Mouse (Mus musculus) erythroblast, embryonic 14.5 days (primary cell): Measurements from ENCODE around the gene Alpk3. TPM values are rescaled to one million over a fixed set of nuclear protein-coding genes. Genes with fewer than 3 reads are reported as not detected.
"Not testable (repeated sequence)": the region's sequence is repeated elsewhere in the genome, so short reads cannot be mapped to it uniquely, and the experiment has no call there.

ENCODE experiments used
- H3K27me3 ChIP-seq: 2 replicates; pipeline ENCODE4 v1.6.1; 2012; ENCODE audit warnings: inconsistent platforms; ENCODE audit not compliant: control insufficient read depth
- H3K36me3 ChIP-seq: 2 replicates; pipeline ENCODE4 v1.6.1; 2012; ENCODE audit warnings: mild to moderate bottlenecking, inconsistent platforms; ENCODE audit not compliant: control insufficient read depth
- H3K4me1 ChIP-seq: 2 replicates; pipeline ENCODE4 v1.6.1; 2012; ENCODE audit warnings: inconsistent platforms; ENCODE audit not compliant: control insufficient read depth
- H3K4me3 ChIP-seq: replicated peaks from 2 replicates; pipeline ENCODE3; 2012; ENCODE audit warnings: moderate library complexity, mild to moderate bottlenecking, inconsistent platforms
- H3K9me3 ChIP-seq: 2 replicates; pipeline ENCODE4 v1.6.1; 2012; ENCODE audit warnings: low read length, inconsistent platforms, mixed read lengths; ENCODE audit not compliant: control insufficient read depth
- GATA1 ChIP-seq: IDR thresholded peaks from 2 replicates; pipeline ENCODE4 v1.6.1; 2012; ENCODE audit warnings: low read length, inconsistent platforms, mixed read lengths
- TAL1 ChIP-seq: IDR thresholded peaks from 3 replicates; pipeline ENCODE4 v1.6.1; 2012; ENCODE audit warnings: low read length, inconsistent platforms, mixed read lengths
- polyA plus RNA-seq: library from polyadenylated mRNA; stranded (reverse); fragments of >175 nt; gene quantifications from 2 replicates; pipeline ENCODE4 v1.2.3, GENCODE M21; 2012

Gene Alpk3
- polyA plus RNA-seq, 1 experiment, result 0.01 TPM

DNA sequence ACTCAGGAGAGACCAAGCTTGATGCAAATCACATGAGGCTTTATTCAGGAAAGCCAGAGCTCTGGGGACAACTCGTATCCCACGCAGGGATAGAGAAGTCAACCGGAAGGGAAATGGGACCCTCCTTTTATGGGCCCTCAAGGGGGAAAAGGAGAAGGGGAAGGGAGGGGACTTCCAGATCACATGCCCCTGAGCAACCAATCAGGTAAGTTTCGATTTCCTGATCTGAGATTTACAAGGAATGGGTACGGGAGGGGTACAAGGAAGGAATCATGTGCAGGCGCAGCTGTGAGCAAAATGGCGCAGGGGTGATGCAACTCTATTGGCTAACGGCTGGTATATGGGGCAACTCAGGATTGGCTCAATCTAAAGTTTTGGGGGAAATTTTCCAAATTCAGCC, 93.8 kb downstream of the Alpk3 start:
- Histone ChIP-seq H3K4me1 (peaks cover 23% of the 10 kb centered on the region), H3K4me3 (no peak overlapping the region), H3K27me3 (peaks cover 2% of the 10 kb centered on the region; the same call in 1 of the 2 replicates), H3K36me3 (no peaks in the 10 kb centered on the region), H3K9me3 (peaks cover 7% of the 10 kb centered on the region)
- no peak for TF ChIP-seq GATA1
- no peak for TF ChIP-seq TAL1

DNA sequence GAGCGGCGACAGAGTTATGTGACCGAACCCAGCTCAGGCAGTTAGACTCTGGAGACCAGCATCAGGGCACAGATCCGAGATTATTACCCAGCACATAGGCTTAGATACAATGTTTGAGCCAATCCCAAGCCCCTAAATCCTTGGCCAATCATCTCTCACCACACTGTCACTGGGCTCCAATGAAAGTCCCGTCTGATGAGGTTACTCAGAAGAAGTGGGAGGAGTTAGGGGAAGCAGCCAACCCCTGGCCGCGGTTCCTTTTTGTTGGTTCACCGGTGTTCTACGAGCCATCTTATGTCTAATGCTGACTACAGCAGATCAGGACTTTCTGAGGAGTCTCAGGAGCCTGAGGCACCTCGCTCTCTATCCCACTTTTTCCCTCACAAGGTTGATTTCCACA, 94.9 kb downstream of the Alpk3 start:
- no peak for TF ChIP-seq TAL1
- TF ChIP-seq GATA1, result no peak
- Histone ChIP-seq H3K27me3 (no peaks in the 10 kb centered on the region), H3K4me1 (peaks cover 20% of the 10 kb centered on the region), H3K36me3 (no peaks in the 10 kb centered on the region), H3K4me3 (no peak overlapping the region), H3K9me3 (peaks cover 7% of the 10 kb centered on the region)

DNA sequence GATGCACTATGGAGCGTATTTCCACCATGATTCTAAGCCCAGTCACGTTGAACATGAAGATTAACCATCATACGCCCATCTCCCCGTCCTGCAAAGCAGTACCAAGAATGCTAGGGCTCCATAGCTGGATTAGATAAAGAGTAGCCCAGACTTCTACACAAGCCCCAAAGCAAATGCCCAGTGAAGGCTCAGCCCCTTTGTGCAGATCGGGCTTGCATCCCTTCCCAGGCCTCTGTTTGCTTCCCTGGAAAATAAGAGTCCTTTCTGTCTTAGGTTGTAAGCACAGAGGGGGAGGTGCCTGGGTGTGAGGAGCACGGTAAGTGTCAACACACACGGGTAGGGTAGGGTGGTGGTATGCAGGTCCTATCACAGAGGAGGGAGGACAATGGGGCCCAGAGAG, 95.4 kb downstream of the Alpk3 start:
- no peak for TF ChIP-seq TAL1
- TF ChIP-seq GATA1, result no peak
- no peaks in the 10 kb centered on the region for H3K36me3 ChIP-seq
- no peaks in the 10 kb centered on the region for H3K27me3 ChIP-seq
- H3K4me3 ChIP-seq, result no peak overlapping the region
- peaks cover 7% of the 10 kb centered on the region for H3K9me3 ChIP-seq
- H3K4me1 ChIP-seq, result peaks cover 19% of the 10 kb centered on the region

DNA sequence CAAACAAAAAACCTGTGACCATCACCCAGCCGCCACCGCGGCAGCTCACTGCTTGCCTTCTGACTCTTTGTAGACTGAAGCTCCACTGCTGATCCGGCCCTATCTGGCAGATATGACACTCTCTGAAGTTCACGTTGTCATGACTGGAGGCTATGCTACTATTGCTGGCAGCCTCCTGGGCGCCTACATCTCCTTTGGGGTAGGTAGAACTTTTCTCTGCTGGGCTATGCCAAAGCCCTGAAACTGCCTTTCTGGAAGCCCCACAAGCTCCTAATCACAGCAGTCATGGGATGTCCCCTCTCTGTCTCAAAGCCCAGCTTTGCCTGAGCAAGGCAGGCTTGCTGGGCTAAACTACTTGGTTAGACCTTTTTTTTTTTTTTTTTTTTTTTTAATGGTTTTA, 95.9 kb downstream of the Alpk3 start:
- no peak for TF ChIP-seq TAL1
- TF ChIP-seq GATA1, result no peak
- no peaks in the 10 kb centered on the region for H3K36me3 ChIP-seq
- H3K4me1 ChIP-seq, result peaks cover 19% of the 10 kb centered on the region
- peaks cover 7% of the 10 kb centered on the region for H3K9me3 ChIP-seq
- H3K27me3 ChIP-seq, result no peaks in the 10 kb centered on the region
- no peak overlapping the region for H3K4me3 ChIP-seq

DNA sequence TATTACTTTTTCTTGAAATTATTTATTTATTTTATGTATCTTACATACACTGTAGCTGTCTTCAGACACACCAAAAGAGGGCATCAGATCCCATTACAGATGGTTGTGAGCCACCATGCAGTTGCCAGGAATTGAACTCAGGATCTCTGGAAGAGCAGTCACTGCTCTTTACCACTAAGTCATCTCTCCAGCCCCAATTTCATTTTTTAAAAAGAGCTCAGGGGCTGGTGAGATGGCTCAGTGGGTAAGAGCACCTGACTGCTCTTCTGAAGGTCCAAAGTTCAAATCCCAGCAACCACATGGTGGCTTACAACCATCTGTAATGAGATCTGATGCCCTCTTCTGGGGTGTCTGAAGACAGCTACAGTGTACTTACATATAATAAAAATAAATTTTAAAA, 96.8 kb downstream of the Alpk3 start:
- H3K27me3 ChIP-seq, H3K4me3 ChIP-seq, H3K36me3 ChIP-seq, H3K9me3 ChIP-seq: not testable (repeated sequence)
- H3K4me1 ChIP-seq, result peaks cover 19% of the 10 kb centered on the region

DNA sequence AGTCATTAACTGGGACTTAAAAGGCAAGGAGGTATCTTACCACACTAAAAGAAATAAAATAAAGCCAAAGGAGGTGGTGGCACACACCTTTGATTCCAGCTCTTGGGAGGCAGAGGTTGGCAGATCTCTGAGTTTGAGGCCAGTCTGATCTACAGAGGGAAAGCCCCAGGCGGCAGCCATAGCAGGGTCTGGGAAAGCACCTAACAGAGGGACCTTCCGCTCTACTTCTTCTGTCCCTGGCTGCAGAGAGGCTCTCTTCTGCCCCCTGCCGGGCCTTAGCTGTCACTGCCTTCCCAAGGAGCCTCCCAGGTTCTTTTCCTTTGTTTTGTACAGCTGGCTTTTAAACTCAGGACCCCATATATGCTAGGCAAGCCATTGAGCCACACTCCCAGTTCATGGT, 97.6 kb downstream of the Alpk3 start:
- Histone ChIP-seq H3K4me1 (peaks cover 11% of the 10 kb centered on the region), H3K36me3 (no peaks in the 10 kb centered on the region), H3K27me3 (no peaks in the 10 kb centered on the region), H3K4me3 (no peak overlapping the region), H3K9me3 (peaks cover 7% of the 10 kb centered on the region)
- TF ChIP-seq GATA1 (no peak), TAL1 (no peak)

Other genes starting within 250 kb of the Alpk3 start
- gene Iqgap1, start 231.6 kb upstream of the Alpk3 start, polyA plus RNA-seq, result 0.11 and 0.15 TPM in 2 replicates
- 0.02 and 0.03 TPM in 2 replicates for gene Zscan2, start 196.7 kb upstream of the Alpk3 start, polyA plus RNA-seq
- 0.39 and 0.69 TPM in 2 replicates for gene Wdr73, start 156.3 kb upstream of the Alpk3 start, polyA plus RNA-seq
- 0.28 TPM in 1 of 2 replicates, not detected in the other for gene Nmb, start 152.5 kb upstream of the Alpk3 start, polyA plus RNA-seq
- gene Sec11a, start 109.8 kb upstream of the Alpk3 start, polyA plus RNA-seq, result 0.23 and 0.24 TPM in 2 replicates
- gene Zfp592, start 63.9 kb upstream of the Alpk3 start, polyA plus RNA-seq, result 4.9 and 5.2 TPM in 2 replicates
- gene Slc28a1, start 57.2 kb downstream of the Alpk3 start, polyA plus RNA-seq, result not detected in 2 replicates
- not detected in 2 replicates for gene Pde8a, start 156.0 kb downstream of the Alpk3 start, polyA plus RNA-seq